Mouse (Mus musculus) stomach, embryonic 16.5 days (tissue): ENCODE measurements around the gene Aptx. TPM values are rescaled to one million over a fixed set of nuclear protein-coding genes. Genes with fewer than 3 reads are reported as not detected.

Experiments
- ATAC-seq: fragments of 200-750 bp; cut with Nextera tagmentation; 2 replicates; pipeline ENCODE4 v1.8.0; 2017; ENCODE audit warnings: moderate number of reproducible peaks, moderate TSS enrichment; ENCODE audit not compliant: insufficient read depth, low FRiP score
- H3K27ac ChIP-seq: fragments of 300-500 bp; sonication (generic); 2 replicates; pipeline ENCODE4 v1.5.1; 2014; ENCODE audit warnings: low read length
- H3K27me3 ChIP-seq: fragments of 300-500 bp; sonication (generic); 2 replicates; pipeline ENCODE4 v1.6.1; 2014; ENCODE audit warnings: low read length, control low read depth, mixed read lengths; ENCODE audit not compliant: control insufficient read depth, insufficient read depth
- H3K36me3 ChIP-seq: fragments of 300-500 bp; sonication (generic); 2 replicates; pipeline ENCODE4 v1.6.1; 2014; ENCODE audit warnings: low read length; ENCODE audit not compliant: control insufficient read depth, insufficient read depth
- H3K4me1 ChIP-seq: fragments of 300-500 bp; sonication (generic); 2 replicates; pipeline ENCODE4 v1.6.1; 2014; ENCODE audit warnings: low read length, control low read depth, mixed read lengths; ENCODE audit not compliant: control insufficient read depth, insufficient read depth
- H3K4me2 ChIP-seq: fragments of 300-500 bp; sonication (generic); 2 replicates; pipeline ENCODE4 v1.6.1; 2014; ENCODE audit warnings: low read depth, low read length, mixed read lengths
- H3K4me3 ChIP-seq: fragments of 300-500 bp; sonication (generic); replicated peaks from 2 replicates; pipeline ENCODE4 v1.5.1; 2014; ENCODE audit warnings: mild to moderate bottlenecking, low read length
- H3K9ac ChIP-seq: fragments of 300-500 bp; sonication (generic); 2 replicates; pipeline ENCODE4 v1.6.1; 2014; ENCODE audit warnings: low read length
- H3K9me3 ChIP-seq: fragments of 300-500 bp; sonication (generic); replicated peaks from 2 replicates; pipeline ENCODE4 v1.6.1; 2016; ENCODE audit warnings: low read length, control low read depth; ENCODE audit not compliant: control insufficient read depth
- WGBS: fragments of 180-500 bp; shearing (Covaris S2); extraction: QIAGEN DNeasy Blood & Tissue Kit; methylation state at CpG from one replicate; pipeline ENCODE4 v1.1.7; 2014; 5-methylcytosine and 5-hydroxymethylcytosine counted together
- microRNA counts: library from miRNA; unstranded; fragments of <30 nt; microRNA quantifications from one replicate; lab custom pipeline; 2016
- microRNA-seq: library from miRNA; unstranded; fragments of <30 nt; microRNA quantifications from one replicate; pipeline ENCODE4, GENCODE M21; 2016
- polyA plus RNA-seq: library from polyadenylated mRNA; unstranded; fragments of >200 nt; fragmentation: Nextera tagmentation; extraction: Ambion mirVana; gene quantifications from 2 replicates; pipeline ENCODE4 v1.2.1, GENCODE M21; 2015

The Aptx gene
- polyA plus RNA-seq, 1 experiment from 2014 or later: 24.1 TPM

DNA sequence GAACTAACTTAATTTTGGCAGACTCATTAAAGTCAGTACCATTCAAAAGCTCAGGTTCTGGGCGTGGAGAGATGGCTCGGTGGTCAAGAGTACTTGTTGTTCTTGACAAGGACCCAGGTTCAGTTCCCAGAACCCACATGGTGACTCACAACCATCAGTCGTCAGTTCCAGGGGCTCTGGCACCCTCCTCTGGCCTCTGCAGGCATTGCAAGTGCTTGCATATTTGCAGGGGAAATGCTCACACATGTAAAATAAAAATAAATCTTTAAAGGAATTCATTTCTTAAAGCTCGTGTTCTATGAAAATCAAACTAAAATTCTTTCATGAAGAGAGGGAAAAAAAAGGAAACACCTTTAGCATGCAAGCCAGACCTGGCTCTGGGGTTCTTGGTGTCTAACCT is 62.0 kb downstream of the Aptx start:
- Histone ChIP-seq H3K4me2 (no peak overlapping the region), H3K4me3 (no peak overlapping the region), H3K9me3 (no peaks in the 10 kb centered on the region), H3K27ac (no peak overlapping the region), H3K27me3 (no peaks in the 10 kb centered on the region), H3K36me3 (no peaks in the 10 kb centered on the region), H3K4me1 (no peaks in the 10 kb centered on the region; the same call in 1 of the 2 replicates), H3K9ac (no peak overlapping the region)
- no peak for ATAC-seq
- 80% methylated on average over 4 of the region's 4 CpGs for WGBS

MicroRNA genes within 50 kb of the gene (microRNA counts, 519-probe panel; counts per million panel counts)
- not detected for microRNA mmu-miR-207 (lab: Ali Mortazavi, UCI)

Small RNAs within 50 kb of the gene (microRNA-seq; reads per million reads assigned to microRNA genes)
- not detected for gene Mir207

Other genes starting within 250 kb of the Aptx start
- gene Tmem215, start 231.0 kb downstream of the Aptx start, polyA plus RNA-seq: 0.85 and 0.86 TPM in 2 replicates
- 300 and 349 TPM in 2 replicates for gene Dnaja1, start 19.0 kb upstream of the Aptx start, polyA plus RNA-seq
- gene Smu1, start 54.7 kb upstream of the Aptx start, polyA plus RNA-seq: 128 and 140 TPM in 2 replicates
- 50.1 and 51.2 TPM in 2 replicates for gene B4galt1, start 150.8 kb upstream of the Aptx start, polyA plus RNA-seq
- 36.1 and 40.3 TPM in 2 replicates for gene Spink4, start 216.9 kb upstream of the Aptx start, polyA plus RNA-seq
- 184 and 197 TPM in 2 replicates for gene Bag1, start 245.1 kb upstream of the Aptx start, polyA plus RNA-seq
- 109 and 118 TPM in 2 replicates for gene Chmp5, start 245.2 kb upstream of the Aptx start, polyA plus RNA-seq